Mouse (Mus musculus): ENCODE measurements around the gene Prrc2a. TPM values are rescaled to one million over a fixed set of nuclear protein-coding genes. Genes with fewer than 3 reads are reported as not detected.

Gene Prrc2a
- polyA plus RNA-seq, 1 experiment from 2014 or later: 79.2 TPM

DNA sequence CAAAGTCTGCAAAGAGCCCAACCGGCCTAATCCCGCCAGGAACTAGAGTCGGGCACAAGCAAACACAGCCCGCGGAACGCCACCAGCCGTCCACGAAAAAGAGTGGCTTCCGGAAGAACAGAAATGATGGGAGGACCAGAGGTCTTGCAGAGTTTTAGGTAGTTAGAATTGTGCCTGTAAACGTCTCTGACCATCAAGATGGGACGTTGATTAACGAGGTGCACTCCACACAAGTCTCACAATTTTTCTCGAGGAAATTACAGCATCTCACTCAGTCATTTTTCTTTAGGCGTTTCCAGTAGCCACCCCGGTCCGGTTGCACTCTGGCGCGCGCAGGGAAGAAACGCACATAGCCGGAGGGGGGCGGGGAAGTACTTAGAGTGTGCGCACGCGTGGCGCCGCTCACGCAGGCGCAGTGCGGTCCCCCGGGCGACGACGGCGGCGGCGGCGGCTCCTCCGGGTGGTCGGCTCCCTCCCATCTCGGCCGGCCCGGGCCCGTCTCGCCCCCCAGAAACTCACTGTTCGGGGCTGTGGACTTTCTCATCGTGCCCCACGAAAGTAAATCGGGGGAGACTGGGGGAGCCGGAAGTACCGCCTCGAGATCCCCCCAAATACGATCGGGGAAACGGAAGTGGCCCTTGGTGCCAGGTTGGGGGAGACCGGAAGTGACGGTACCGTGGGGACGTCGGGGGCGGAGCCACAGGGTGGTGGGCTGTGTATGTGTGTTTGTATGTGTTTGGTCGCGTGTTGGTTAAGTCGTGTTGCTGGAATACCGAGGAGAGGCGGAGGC, 29.7 kb downstream of the Prrc2a start, which contains the start of gene Bag6:
Bag6 (plus strand) TSS at position 378 of the 790 bp plus-strand sequence.
- Histone ChIP-seq H3K4me3 (replicated peaks; ENCODE audit: low read depth, low read length) (peak within 1 kb of the TSS; percentile 76), H3K4me1 (replicated peaks; ENCODE audit: insufficient read depth, low read length) (peaks cover 9% of the 10 kb centered on the region), H3K9ac (ENCODE audit: low read depth, low read length) (peak within 1 kb of the TSS; percentile 71), H3K9me3 (replicated peaks; ENCODE audit: low read length) (no peaks in the 10 kb centered on the region), H3K27ac (peak within 1 kb of the TSS; percentile 90), H3K36me3 (ENCODE audit: insufficient read depth, low read length) (peaks cover 21% of the 10 kb centered on the region; the same call in 1 of the 2 replicates), H3K27me3 (ENCODE audit: insufficient read depth, low read length) (no peaks in the 10 kb centered on the region), H3K4me2 (ENCODE audit: low read length) (peak within 1 kb of the TSS; percentile 80)
- DNase-seq (ENCODE audit: low spot score): peak; percentile 98
- peak; percentile 88 for ATAC-seq (replicated peaks; ENCODE audit: low FRiP score, low read depth)
- WGBS: under 1% methylated on average over 64 of the region's 66 CpGs
- TF ChIP-seq CTCF (IDR thresholded peaks at IDR 0.05; ENCODE audit: low read depth): peak; percentile 9; the same call in 1 of the 2 replicates

DNA sequence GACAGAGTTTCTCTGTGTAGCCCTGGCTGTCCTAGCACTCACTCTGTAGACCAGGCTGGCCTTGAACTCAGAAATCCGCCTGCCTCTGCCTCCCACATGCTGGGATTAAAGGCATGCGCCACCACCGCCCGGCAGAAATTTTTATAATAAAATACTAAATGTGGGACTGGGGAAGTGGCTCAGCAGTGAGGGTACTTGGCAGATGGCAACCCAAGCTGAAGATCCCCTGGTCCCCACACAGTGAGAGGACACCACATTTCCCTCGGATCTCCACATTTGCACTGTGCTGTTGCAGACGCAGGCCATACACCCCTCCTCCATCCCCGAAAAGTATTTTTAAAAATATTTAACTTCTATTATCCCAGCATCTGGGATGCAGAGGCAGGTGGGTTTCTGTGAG, 31.2 kb downstream of the Prrc2a start:
- Histone ChIP-seq H3K4me3 (replicated peaks; ENCODE audit: low read depth, low read length) (no peak overlapping the region), H3K9me3 (replicated peaks; ENCODE audit: low read length) (no peaks in the 10 kb centered on the region), H3K27ac (no peak overlapping the region), H3K9ac (ENCODE audit: low read depth, low read length) (no peak overlapping the region), H3K27me3 (ENCODE audit: insufficient read depth, low read length) (no peaks in the 10 kb centered on the region), H3K4me2 (ENCODE audit: low read length) (no peak overlapping the region), H3K4me1 (replicated peaks; ENCODE audit: insufficient read depth, low read length) (peaks cover 9% of the 10 kb centered on the region), H3K36me3 (ENCODE audit: insufficient read depth, low read length) (peaks cover 10% of the 10 kb centered on the region; the same call in 1 of the 2 replicates)
- TF ChIP-seq CTCF (IDR thresholded peaks at IDR 0.05; ENCODE audit: low read depth): no peak
- DNase-seq (ENCODE audit: low spot score) (no peak), ATAC-seq (replicated peaks; ENCODE audit: low FRiP score, low read depth) (no peak)
- 97% methylated on average over 7 of the region's 7 CpGs for WGBS

DNA sequence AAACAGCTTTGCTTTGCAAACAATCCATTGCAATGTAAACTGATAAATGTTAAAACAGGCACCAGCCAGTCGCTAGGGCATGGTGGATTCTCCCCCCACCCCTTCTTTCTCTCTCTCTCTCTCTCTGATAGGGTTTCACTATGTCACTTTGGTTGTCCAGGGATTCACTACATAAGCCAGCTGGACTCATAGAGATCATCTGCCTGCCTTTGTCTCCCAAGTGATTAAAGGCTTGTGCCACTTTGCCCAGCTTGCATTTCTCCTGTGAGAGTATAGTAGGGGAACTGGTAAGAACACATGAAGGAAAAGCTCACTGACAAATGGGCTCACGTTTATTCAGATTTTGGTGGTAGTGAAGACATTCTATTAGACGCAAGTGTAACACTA, 32.5 kb downstream of the Prrc2a start:
- Histone ChIP-seq H3K4me2 (ENCODE audit: low read length) (no peak overlapping the region), H3K27me3 (ENCODE audit: insufficient read depth, low read length) (no peaks in the 10 kb centered on the region), H3K9ac (ENCODE audit: low read depth, low read length) (no peak overlapping the region), H3K9me3 (replicated peaks; ENCODE audit: low read length) (no peaks in the 10 kb centered on the region), H3K4me3 (replicated peaks; ENCODE audit: low read depth, low read length) (no peak overlapping the region), H3K36me3 (ENCODE audit: insufficient read depth, low read length) (peaks cover 11% of the 10 kb centered on the region; the same call in 1 of the 2 replicates), H3K4me1 (replicated peaks; ENCODE audit: insufficient read depth, low read length) (peaks cover 16% of the 10 kb centered on the region), H3K27ac (no peak overlapping the region)
- TF ChIP-seq CTCF (IDR thresholded peaks at IDR 0.05; ENCODE audit: low read depth): no peak
- 43% methylated on average over 3 of the region's 3 CpGs for WGBS
- DNase-seq (ENCODE audit: low spot score): peak; percentile 51
- no peak for ATAC-seq (replicated peaks; ENCODE audit: low FRiP score, low read depth)

DNA sequence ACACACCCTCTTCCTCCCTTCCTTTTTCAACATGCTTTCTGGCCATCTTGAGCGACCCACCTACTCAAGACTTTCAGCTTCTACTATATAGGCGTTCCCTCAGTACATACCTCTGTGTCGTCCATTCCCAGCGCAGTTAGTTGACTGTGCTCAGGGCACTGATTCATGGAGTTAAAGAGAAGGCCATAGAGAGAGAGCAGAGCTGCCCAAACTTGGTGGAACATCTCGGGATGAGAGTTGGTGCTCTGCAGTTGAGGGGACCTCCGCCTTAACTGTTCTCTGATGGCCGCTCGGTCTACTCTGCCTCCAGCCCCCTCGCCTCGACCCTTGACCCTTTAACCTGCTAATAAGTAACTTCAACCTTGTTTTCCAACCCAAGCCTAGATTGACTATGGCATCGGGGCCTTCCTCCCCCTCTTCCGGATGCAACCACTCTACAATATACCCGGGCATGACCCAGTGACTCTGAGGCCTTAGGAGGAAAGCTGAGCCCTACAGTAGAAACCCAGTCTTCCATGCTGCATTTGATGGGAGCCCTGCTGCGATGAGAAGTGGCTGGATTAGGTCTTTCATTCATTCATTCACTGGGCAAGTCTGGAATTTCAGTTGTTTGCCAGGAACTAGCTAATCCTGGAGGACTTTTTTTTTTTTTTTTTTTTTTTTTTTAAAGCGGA, 33.1 kb downstream of the Prrc2a start, which contains the start of gene Apom:
Apom (minus strand) TSS at position 551 of the 674 bp plus-strand sequence.
- Histone ChIP-seq H3K36me3 (ENCODE audit: insufficient read depth, low read length) (peaks cover 11% of the 10 kb centered on the region; the same call in 1 of the 2 replicates), H3K4me1 (replicated peaks; ENCODE audit: insufficient read depth, low read length) (peaks cover 17% of the 10 kb centered on the region), H3K9me3 (replicated peaks; ENCODE audit: low read length) (no peaks in the 10 kb centered on the region), H3K27me3 (ENCODE audit: insufficient read depth, low read length) (no peaks in the 10 kb centered on the region), H3K9ac (ENCODE audit: low read depth, low read length) (no peak within 1 kb of the TSS), H3K4me2 (ENCODE audit: low read length) (no peak within 1 kb of the TSS), H3K27ac (peak within 1 kb of the TSS; percentile 31), H3K4me3 (replicated peaks; ENCODE audit: low read depth, low read length) (no peak within 1 kb of the TSS)
- DNase-seq (ENCODE audit: low spot score): peak; percentile 65
- no peak for TF ChIP-seq CTCF (IDR thresholded peaks at IDR 0.05; ENCODE audit: low read depth)
- WGBS: 54% methylated on average over 15 of the region's 15 CpGs
- ATAC-seq (replicated peaks; ENCODE audit: low FRiP score, low read depth): no peak

DNA sequence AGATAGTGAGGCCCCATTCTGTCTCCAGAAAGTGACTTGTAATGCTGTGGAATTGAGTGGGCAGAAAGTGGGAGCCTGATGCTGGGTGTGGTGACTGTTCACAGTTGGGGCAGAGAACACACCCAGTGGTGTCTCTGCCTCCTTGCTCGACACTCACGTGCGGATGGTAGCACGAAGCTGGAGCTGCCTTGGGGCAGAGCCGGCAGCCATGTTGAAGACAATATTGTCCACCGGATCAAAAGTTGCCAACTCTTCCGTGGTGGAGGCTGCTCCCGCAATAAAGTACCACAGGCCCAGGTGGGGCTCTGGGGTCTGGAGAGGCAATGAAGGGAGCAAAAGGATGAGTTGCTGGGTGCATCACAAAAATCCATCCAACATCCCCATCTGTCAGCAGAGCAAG, 33.7 kb downstream of the Prrc2a start:
- Histone ChIP-seq H3K27me3 (ENCODE audit: insufficient read depth, low read length) (no peaks in the 10 kb centered on the region), H3K4me2 (ENCODE audit: low read length) (no peak overlapping the region), H3K4me3 (replicated peaks; ENCODE audit: low read depth, low read length) (no peak overlapping the region), H3K27ac (peak overlapping the region; percentile 31), H3K9me3 (replicated peaks; ENCODE audit: low read length) (no peaks in the 10 kb centered on the region), H3K36me3 (ENCODE audit: insufficient read depth, low read length) (peaks cover 11% of the 10 kb centered on the region; the same call in 1 of the 2 replicates), H3K9ac (ENCODE audit: low read depth, low read length) (no peak overlapping the region), H3K4me1 (replicated peaks; ENCODE audit: insufficient read depth, low read length) (peaks cover 15% of the 10 kb centered on the region)
- TF ChIP-seq CTCF (IDR thresholded peaks at IDR 0.05; ENCODE audit: low read depth): no peak
- ATAC-seq (replicated peaks; ENCODE audit: low FRiP score, low read depth) (no peak), DNase-seq (ENCODE audit: low spot score) (no peak)
- WGBS: 92% methylated on average over 8 of the region's 8 CpGs

DNA sequence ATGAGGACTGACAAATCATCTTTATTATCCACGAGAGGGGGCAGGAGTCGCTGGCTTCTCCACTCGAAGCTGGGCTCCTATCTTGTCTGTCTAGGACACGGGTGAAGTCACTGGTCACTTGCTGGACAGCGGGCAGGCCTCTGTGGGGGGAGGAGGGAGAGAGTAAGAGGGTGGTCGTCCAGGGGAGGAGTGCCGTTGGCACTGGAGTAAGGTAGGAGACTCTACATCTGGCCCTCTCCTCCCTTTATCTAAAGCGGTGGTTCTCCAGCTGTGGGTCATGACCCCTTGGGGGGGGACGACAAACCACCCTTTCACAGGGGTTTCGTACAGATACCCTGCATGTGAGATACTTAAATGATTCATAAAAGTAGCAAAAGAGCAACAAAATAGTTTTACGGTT, 35.7 kb downstream of the Prrc2a start:
- Histone ChIP-seq H3K4me1 (replicated peaks; ENCODE audit: insufficient read depth, low read length) (peaks cover 20% of the 10 kb centered on the region), H3K9me3 (replicated peaks; ENCODE audit: low read length) (no peaks in the 10 kb centered on the region), H3K4me3 (replicated peaks; ENCODE audit: low read depth, low read length) (no peak overlapping the region), H3K36me3 (ENCODE audit: insufficient read depth, low read length) (peaks cover 11% of the 10 kb centered on the region; the same call in 1 of the 2 replicates), H3K4me2 (ENCODE audit: low read length) (no peak overlapping the region), H3K9ac (ENCODE audit: low read depth, low read length) (no peak overlapping the region), H3K27ac (no peak overlapping the region), H3K27me3 (ENCODE audit: insufficient read depth, low read length) (no peaks in the 10 kb centered on the region)
- ATAC-seq (replicated peaks; ENCODE audit: low FRiP score, low read depth) (no peak), DNase-seq (ENCODE audit: low spot score) (no peak)
- WGBS: 50% methylated on average over 11 of the region's 11 CpGs
- TF ChIP-seq CTCF (IDR thresholded peaks at IDR 0.05; ENCODE audit: low read depth): no peak
